In the genomic region with DNA sequence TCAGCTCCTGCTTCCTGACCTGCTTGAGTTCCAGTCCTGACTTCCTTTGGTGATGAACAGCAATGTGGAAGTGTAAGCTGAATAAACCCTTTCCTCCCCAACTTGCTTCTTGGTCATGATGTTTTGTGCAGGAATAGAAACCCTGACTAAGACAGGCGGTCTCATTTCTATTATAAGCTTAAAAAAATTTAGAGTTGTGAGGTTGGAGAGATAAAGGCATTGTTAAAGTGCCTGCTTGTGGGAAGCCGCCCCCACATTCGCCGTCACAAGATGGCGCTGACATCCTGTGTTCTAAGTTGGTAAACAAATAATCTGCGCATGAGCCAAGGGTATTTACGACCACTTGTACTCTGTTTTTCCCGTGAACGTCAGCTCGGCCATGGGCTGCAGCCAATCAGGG, we compare ENCODE assay signal across 11 mouse cellular contexts. TPM values are rescaled to one million over a fixed set of nuclear protein-coding genes. Genes with fewer than 3 reads are reported as not detected.
"Had no signal": no experiment of that assay in that cellular context is flagged by ENCODE, and none has a peak within 500 bp of the region (broad histone marks: within the 10 kb centered on the region; RNA-seq: fewer than 3 reads in every experiment).

No protein-coding gene starts in this region.

RNA-seq across cellular contexts. Expression of a gene that starts 21.9 kb away (rescaled TPM):
- polyA plus RNA-seq: limb, embryonic 10.5 days; limb, embryonic 13.5 days; lung, embryonic 14.5 days; macrophage; midbrain, embryonic 10.5 days; midbrain, embryonic 13.5 days; midbrain, embryonic 16.5 days; myocyte; neural tube, embryonic 11.5 days; neural tube, embryonic 14.5 days; thymus, postnatal 0 days had no signal
